Mouse (Mus musculus): ENCODE data around the gene Taldo1.

The Taldo1 gene

GRCm38 (mm10) chr7:141426948-141427730 lies 35.1 kb downstream of the Taldo1 start:
- DNase-seq (ENCODE audit: low spot score) = no peak

GRCm38 (mm10) chr7:141428701-141429100 lies 36.7 kb downstream of the Taldo1 start:
- no peak for DNase-seq (ENCODE audit: low spot score)

DNA sequence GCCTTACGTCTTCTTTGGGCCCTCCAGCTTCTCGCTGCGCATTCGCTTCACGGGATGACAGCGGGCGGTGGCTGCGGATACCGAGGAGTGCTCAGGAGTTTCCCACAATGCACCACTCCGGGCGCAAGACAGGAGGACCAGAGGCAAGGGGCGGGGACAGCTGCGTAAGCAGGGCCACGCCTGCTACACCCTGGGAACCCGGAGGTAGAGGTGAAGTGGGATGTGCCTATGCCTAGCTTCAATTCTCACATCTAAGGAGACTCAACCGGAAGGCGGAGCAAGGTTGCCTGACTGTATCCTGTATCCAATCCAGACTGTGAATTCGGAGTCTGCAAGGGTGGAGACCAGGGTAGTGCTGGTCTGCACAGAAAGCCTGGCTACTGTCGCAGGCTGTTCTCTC lies 37.3 kb downstream of the Taldo1 start, which contains the start of gene Cend1:
TSS of gene Cend1 (minus strand) at position 182 of the 400 bp plus-strand sequence.
- peak; percentile 85 for DNase-seq (ENCODE audit: low spot score)

- DNase-seq (ENCODE audit: low spot score) = no peak
These were observed 38.0 kb downstream of the Taldo1 start for GRCm38 (mm10) chr7:141429840-141430584.

DNA sequence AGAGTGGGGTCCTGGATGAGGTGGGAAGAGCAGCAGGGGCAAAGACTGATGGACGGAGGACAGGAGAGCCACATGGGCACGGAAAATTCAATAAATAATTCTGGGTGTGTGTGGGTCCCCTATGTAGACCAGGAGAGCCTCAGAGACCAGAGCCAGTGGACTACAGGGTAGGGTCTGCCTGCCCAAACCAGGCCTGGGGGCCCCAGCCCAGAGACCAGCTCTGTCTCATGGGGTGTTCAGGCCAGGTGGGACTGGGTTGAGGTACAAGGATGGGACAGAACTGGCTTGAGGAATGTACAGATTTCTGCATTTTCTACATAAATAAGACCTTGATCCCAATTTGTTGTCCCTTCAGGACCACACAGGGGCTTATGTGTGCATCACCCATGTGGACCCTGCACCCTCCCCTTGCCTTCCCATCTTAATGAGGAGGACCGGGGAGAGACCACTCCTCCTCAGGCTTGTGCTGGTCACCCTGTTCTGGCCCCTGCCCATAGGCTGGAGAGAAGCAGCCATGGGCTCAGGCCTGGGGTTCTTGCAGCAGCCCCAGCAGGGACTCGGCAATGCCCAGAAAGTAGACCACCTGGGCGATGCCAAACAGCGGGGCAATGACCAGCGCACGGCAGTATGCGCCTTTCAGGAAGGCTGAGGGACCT lies 38.7 kb downstream of the Taldo1 start:
- no peak for DNase-seq (ENCODE audit: low spot score)

- DNase-seq (ENCODE audit: low spot score) = no peak
These were observed 39.6 kb downstream of the Taldo1 start for GRCm38 (mm10) chr7:141431434-141432185.

- DNase-seq (ENCODE audit: low spot score) = no peak
These were observed 40.2 kb downstream of the Taldo1 start for GRCm38 (mm10) chr7:141432186-141432611.

DNA sequence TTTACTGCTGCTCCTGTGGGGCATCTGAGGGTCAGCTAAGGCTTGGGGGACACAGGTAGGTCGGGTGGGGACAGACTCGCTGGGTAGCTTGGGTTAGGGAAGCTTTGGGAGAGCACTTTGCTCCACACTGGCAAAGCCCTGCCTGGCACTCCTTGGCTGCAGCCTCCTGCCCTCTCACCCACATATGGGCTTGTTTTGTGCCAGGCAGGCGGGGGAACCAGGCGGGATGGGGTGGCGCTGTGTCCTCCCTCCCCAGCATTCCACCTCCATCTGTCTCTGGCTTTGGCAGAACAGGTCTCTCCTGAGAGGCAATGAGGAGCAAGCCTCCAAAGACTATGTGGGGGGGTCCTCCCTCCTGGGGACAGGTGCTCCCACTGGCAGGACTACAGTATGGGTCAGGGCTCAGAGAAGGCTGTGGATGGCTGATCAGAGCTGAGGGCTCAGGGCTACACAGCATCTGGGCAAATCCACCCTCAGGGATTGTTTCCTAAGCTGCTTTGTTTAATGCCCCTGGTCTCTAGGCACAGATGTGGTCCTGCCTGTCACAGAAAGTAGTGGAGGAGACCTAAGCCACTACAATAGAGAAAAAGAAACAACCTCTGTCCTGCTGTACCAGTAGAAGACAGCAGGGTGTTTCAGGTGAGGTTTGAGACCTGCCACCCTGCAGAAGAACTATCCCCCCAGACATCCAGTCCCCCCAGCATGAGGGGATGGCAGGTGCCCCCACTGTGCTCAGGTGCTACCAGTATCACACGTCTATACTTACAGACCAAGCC lies 40.9 kb downstream of the Taldo1 start:
- DNase-seq (ENCODE audit: low spot score) = no peak

- no peak for DNase-seq (ENCODE audit: low spot score)
These were observed 41.8 kb downstream of the Taldo1 start for GRCm38 (mm10) chr7:141433517-141434400.

DNA sequence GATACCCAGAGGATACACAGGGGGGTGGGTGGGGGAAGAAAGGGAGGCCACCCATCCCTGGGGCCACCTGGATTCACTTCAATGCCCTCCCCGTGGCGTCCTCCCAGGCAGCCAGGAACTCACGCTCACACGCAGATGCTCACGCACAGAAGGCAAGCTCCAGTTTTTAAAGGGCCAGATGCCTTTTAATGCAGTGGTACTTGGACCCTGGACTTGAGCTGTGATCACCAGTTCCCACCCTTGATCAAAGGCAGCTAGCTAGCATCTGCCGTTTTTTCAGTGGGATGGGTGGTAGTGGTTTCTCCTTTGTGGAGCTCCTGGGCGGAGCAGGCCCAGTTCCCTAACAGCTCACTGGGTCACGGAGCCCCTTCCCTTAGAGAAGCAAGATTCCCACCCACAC lies 42.5 kb downstream of the Taldo1 start:
- peak; percentile 64 for DNase-seq (ENCODE audit: low spot score)

DNA sequence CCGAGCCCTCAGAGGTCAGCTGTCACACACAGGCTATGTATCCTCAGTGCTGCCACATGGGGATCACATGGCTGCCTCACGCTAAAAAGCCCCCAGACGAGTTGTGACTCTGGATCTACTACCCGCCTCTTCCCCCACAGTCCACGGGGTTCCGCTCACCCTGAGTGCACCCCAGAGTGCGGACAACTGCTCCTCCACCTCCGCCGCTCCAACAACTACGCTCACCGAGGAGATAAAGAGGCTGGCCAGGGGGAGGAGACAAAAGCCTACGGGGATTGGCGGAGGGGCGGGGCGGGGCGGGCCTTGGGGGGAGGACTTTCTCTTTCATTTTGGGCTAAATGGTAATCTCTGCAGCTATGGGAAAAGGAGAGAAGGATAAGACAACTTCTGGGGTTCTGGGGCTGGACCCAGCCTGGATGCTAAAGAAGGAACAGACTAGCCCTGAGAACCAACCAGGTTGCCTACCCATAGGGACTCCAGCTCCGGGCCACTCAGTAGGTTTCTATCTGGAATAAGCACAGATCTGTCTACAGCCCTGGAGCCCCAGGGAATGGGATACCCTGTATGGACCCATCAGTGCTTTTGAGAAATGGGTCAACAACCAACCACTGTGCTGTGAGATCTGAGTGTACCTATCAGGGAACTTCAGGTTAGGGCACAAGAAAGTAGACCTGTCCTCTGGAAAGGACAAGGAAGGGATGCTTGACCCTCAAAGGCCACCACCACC lies 43.3 kb downstream of the Taldo1 start:
- peak; percentile 65 for DNase-seq (ENCODE audit: low spot score)

DNA sequence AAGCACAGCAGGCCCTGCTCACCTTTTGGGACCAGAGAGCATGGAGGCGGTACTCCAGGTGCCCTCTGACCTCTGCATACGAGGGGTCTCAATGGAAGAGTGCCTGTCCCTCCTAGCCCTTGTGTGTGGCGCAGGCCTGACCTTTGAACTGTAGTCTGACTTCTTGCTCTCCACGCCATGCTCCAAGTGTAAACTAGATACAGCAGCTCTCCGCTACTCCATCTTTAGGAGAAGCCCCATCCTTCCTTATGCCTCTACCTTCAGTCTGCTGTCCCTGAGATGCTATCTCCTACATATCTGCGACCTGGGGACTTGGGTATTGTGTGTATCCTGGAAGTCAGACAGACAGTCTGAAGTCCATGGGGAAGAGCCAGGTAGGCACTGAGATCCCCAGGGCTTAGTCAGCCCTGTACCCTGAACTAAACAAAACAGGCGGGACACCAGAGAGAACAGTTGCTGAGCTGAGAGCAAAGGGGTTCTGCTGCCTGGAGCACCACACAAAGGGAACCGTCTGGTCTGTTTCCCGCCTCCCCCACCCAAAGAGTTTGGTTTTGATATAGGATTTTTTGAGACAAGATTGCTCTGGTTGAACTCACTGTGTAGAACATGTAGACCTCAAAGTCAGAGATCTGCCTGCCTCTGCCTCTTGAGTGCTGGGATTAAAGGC lies 44.0 kb downstream of the Taldo1 start:
- DNase-seq (ENCODE audit: low spot score) = no peak

- DNase-seq (ENCODE audit: low spot score) = no peak
These were observed 44.5 kb downstream of the Taldo1 start for GRCm38 (mm10) chr7:141436523-141436892.

DNA sequence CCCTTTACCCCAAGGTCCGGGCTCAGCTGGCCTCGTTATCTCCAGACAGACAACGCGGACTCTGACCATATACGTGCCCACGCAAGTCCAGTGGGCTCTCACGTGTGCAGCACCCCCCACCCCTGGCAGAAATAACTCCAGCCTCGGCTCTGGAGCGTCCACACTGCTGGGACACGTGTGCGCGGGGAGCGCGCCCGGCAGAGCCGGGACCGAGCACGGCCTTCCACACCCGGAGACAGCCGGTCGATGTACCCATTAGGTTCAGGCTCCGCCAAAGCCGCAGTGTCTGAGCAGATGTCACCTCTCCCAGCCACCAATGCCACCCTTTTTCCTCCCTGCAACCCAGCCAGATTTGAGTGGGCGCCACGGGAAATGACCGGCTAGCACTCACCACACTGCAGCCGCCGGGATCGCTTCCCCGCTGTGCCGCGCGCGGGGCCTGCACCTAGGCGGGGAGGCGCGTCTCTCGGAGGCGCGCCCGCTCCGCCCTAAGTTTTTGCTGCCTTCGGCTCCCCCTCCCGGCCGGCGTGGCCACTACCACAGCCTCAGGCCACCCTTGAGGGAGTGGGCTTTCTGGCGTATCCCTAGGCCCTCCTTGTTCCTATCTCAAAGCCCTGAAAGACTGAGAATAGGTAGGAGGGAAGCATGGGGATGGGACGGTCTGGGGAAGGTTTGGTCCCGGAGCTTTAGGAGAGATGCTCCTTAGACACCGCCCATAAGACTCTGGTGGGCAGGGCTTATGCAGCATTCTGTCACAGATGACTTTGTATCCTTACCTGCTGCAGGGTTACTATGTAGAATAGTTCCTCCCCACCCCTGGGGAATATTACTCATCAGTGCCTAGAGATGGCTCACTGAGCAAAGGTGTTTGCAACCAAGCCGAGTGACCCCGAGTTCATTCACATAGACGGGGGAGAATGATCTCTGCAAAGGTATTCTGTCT lies 45.5 kb downstream of the Taldo1 start, which contains the start of gene Slc25a22:
TSS of gene Slc25a22 (minus strand) at position 715 of the 943 bp plus-strand sequence.
- DNase-seq (ENCODE audit: low spot score) = peak; percentile 92

- no peak for DNase-seq (ENCODE audit: low spot score)
These were observed 46.4 kb downstream of the Taldo1 start for GRCm38 (mm10) chr7:141438201-141438968.

- DNase-seq (ENCODE audit: low spot score) = no peak
These were observed 47.2 kb downstream of the Taldo1 start for GRCm38 (mm10) chr7:141439140-141439679.

GRCm38 (mm10) chr7:141439811-141440210 lies 47.8 kb downstream of the Taldo1 start:
- DNase-seq (ENCODE audit: low spot score) = no peak
